Mouse (Mus musculus): ENCODE measurements at regions not wholly inside any gene's neighbourhood (a gene's known extent, or its start where the extent isn't known, plus 50 kb on each side); places are given as distances from the start of the nearest gene placed in this dataset. TPM values are rescaled to one million over a fixed set of nuclear protein-coding genes. Genes with fewer than 3 reads are reported as not detected.

Small RNA genes in the stretch of these regions (microRNA-seq; reads per million reads assigned to microRNA genes)
- gene Gm25063 (ENCODE audit: insufficient number of aligned reads), result not detected
